Mouse (Mus musculus): ENCODE measurements around the gene Gpr61. TPM values are rescaled to one million over a fixed set of nuclear protein-coding genes. Genes with fewer than 3 reads are reported as not detected.

Gene Gpr61
- 1 to 10 TPM in 1 of 4 experiments, under 1 TPM in 3; 0.31 to 1.1 (median 0.71) TPM for total RNA-seq (2022)

- DNase-seq: no peak
Measured at GRCm38 (mm10) chr3:108154656-108155055, at the start of gene Gpr61. Gene Gpr61 (minus strand): TSS chr3:108154882.

GRCm38 (mm10) chr3:108204470-108204869 lies 49.8 kb upstream of the Gpr61 start:
- no peak for DNase-seq

DNA sequence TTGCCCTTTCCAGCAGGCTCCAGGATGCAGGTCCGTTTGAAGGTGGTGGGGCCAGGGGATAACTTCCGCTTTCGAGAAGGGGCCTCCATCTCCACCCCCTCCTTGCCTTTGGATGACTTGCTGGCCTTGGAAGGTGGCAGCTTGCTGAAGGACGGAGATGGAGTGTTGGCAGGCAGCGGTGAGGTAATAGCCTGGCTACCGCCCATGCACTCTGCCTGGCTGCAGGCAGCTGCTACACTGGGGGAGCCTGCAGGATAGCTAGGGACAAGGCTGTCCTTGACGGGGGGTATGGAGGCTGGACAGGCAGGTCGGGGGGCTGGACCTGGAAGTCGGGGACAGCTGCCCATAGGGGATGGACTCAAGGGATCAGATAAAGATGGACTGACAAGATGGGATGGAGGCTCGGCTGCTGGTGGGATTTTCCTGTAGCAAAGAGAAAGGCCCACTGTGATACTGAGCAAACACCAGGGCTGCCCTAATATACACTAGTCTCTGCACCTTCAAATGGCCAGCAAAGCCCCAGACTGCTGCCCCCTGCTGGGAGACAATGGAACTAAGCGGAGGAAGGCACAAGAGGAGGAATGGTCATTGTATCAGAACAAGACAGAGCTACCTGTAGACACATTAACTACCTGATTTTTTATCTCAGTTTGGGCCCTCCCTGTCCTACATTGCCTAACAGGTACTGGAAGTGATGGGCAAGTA lies 49.1 kb upstream of the Gpr61 start:
- peak; percentile 83 for DNase-seq

DNA sequence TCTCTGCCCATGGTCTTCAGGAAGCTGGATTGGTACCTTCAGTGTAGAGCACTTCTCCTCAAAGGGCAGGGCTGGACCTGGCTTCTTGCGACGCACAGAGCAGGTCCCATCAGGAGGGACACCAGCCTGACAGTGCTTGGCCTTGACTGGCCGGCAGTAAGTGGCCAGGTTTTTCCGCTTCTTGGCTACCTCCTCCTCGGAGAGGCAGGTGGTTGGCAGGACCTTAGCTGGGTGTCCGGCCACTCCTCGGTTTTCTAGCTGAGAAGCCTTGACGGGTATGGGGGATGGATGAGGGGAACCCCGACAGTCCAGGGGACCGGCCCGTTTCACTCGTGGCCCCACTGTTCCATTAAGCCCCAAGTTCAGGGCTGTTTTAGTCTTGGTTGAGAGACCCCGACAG lies 48.5 kb upstream of the Gpr61 start:
- no peak for DNase-seq

DNA sequence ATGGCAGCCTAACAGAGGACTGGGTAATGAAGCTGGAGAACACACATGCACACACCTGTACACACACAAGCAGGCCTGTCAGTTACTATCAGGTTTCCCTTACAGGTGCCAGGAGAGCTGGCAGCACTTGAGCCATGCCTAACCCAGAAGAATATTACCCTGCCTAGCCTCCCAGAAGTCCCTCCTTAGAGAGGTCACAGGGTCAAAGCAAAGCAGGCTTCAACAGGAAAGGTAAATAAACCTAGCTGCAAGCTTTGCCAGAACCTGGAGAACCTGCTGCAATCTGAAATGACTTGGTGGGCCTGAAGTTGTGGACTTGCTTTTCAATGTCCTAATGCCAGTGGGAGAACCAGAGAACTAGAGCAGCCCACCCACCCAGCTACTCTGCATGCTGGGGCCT lies 47.8 kb upstream of the Gpr61 start:
- DNase-seq: no peak

- peak; percentile 94 for DNase-seq
Measured at GRCm38 (mm10) chr3:108200329-108201323, 45.9 kb upstream of the Gpr61 start, which contains the start of gene Cyb561d1. Gene Cyb561d1 (minus strand): TSS chr3:108201212.

DNA sequence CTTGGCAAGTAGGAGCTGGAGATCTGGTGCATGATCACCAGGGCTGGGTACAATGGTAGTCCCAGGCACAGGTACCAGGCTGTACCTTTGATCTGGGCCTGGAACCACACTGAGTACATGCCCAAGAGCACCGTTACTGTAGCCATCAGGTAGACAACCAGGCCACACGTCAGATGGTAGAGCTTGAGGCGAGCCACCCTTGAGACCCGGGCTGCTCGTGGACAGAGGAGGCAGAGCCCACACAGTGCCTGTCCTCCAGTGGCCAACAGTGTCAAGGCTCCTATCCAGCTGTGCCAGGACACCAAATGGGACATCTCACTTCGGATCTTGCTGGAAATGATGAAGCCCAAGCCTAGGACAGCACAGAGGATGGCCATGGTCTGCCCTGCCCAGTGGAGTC lies 44.5 kb upstream of the Gpr61 start:
- no peak for DNase-seq

DNA sequence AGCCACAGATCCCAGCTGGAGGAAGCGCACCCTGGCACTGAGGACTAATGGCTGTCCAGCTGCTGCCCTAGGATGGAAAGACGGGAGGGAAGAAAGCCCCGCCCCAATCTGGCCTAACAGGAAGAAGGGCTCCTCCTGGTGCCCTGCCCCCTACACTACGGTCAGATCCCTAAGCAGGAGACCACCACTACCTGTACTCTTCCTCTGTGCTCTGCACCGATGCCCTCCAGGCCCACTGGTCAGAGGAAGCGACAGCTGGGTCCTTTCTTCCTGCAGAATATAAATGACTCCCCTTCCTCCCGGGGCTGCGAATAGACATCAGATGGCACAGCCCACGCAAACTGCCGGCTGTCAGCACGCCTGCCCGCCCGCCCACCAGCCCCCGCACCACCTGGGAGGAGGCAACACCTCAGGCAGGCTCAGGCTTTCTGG lies 42.4 kb upstream of the Gpr61 start:
- no peak for DNase-seq

DNA sequence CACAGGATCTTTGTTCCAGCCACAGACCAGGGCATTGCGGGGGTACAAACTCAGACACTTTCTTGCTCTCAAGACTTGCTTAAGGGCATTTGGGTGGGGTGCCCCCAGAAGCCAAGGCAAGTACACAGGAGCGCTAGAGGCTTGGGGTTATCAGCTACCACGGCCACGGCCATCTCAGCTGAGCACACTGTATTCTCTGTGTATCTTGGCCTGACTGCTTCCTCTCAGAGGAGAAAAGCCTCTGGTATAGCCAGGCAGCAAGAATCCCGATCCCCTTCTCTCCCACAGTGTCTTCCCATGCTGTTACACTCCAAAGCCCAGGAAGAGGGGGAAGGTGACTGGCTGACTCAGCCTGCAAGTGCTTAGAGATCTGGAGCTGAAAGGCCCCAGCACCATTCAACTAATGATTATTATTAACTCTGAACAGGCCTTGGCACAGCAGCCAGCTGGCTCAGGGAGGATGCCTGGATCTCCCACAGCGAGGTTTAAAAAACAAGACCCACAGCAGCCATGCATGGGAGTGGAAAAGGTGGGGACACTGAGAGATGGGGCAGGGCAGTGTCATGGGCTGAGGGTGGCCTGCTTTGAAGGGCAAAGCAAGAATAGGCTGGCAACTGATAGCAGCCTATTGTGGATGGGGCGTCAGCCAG lies 41.4 kb upstream of the Gpr61 start:
- no peak for DNase-seq

DNA sequence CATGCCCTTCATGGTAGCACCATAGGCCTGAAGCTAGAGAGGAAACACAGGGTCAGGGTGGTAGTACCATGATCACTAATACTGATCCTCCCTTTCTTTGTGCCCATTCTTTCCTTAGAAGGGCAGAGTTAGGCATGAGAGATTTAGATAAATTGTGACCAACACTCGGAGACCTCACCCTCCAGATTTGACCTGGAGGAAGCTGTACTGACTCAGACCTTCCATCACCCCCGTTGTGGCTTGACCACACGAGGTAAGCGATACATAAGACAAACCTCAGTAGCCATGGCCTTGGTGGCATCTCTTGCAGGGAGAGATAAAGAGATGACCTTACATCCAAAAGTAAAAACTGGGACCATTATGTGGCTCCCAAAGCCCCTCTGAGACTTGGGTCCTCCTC lies 40.6 kb upstream of the Gpr61 start:
- no peak for DNase-seq

DNA sequence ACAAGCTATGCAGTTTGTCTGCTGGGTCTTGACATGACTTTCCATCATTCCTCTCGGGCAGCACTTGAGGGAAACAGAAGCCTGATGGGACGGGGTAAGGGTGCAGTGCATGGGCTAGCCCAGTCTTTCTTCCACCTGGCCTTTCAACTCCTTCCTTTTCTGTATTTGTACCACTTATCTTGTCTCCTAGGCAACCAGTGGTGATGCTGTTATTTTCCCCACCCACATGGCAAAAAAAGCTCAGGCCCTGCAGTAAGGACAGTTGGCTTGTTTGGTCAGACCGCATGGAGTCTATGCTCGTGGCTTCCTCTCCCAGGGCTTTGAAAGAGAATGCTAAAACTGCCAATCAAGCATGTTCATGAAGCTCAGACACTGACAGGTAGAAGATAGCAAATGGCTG lies 39.0 kb upstream of the Gpr61 start:
- no peak for DNase-seq

- DNase-seq: no peak
Measured at GRCm38 (mm10) chr3:108189897-108190296, 35.2 kb upstream of the Gpr61 start.

DNA sequence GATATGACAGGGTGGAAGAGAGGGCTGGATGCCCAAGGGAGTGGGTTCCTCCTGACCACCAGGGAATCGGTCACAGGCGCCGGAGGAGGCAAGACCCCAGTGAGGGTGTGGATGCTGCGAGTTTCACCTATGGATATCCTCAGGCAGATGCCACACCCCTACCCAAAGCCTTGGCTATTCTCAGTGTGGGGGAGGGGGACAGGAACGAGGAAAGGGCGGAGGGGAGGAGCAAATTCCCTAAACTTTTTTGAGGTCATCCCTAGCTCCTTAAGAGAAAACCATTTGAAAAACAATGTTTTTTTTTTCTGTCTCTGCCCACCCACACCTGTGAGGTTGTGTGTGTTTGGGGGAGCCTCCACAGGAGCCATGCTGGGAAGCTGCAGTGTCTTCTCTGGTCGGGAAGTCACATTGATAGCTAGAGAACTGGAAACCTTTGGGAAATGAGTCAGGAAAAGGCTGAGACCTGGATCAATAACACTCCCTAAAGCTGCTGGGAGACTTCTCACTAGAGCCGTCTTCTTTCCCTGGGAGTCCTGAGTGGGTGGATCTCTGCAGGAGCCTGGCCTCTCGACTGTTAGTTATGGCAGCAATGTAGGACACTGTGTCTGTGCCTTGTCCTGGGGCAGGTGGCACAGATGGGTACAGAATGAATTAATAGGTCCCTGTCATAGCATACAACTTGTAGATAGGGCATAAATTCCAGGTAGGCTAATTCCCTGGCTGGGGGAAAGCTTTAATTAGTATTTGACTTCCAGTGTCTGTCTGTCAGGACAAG lies 34.2 kb upstream of the Gpr61 start:
- no peak for DNase-seq

DNA sequence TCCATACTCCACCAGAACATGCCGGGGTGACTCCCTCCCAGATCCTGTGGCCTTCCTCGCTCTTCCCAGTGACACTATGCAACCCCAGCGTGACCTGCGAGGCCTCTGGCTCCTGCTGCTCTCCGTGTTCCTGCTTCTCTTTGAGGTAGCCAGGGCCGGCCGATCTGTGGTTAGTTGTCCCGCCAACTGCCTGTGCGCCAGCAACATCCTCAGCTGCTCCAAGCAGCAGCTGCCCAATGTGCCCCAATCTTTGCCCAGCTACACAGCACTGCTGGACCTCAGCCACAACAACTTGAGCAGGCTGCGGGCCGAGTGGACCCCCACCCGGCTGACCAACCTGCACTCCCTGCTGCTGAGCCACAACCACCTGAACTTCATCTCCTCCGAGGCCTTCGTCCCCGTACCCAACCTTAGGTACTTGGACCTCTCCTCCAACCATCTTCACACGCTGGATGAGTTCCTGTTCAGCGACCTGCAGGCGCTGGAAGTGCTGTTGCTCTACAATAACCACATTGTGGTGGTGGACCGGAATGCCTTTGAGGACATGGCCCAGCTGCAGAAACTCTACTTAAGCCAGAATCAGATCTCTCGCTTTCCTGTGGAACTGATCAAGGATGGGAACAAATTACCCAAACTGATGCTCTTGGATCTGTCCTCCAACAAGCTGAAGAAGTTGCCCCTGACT lies 32.6 kb upstream of the Gpr61 start:
- no peak for DNase-seq

- no peak for DNase-seq
Measured at GRCm38 (mm10) chr3:108186098-108187047, 31.7 kb upstream of the Gpr61 start, which contains the start of gene Amigo1. Gene Amigo1 (plus strand): TSS chr3:108186335.

- no peak for DNase-seq
Measured at GRCm38 (mm10) chr3:108185460-108186097, 30.9 kb upstream of the Gpr61 start.

DNA sequence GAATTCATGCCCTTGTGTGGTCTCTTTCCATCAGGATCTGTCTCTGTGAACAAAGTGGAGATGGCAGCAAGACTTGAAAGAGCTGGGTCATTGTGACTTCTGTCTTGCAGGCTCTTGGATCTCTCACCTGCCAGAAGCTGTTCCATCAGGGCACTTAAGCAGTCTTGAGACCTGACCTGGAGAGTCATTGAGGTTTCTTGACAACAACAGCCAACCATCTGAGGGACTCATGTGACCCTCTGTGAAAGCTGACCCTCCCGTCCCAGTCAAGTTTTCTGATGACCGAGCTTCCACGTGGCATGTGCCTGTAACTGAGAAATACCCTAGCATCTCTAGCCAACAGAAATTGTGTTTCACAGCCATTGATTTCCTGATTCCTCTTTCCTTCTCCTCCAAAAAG lies 30.1 kb upstream of the Gpr61 start:
- DNase-seq: no peak

- no peak for DNase-seq
Measured at GRCm38 (mm10) chr3:108180514-108180913, 25.8 kb upstream of the Gpr61 start.
